Mouse (Mus musculus): ENCODE results near the gene Nfkb1.
A peak's percentile ranks its signal among the peaks of the same experiment; 100 is the strongest.

Gene Nfkb1

GRCm38 (mm10) chr3:135667084-135667483, 24.3 kb downstream of the Nfkb1 start:
- no peak for DNase-seq

GRCm38 (mm10) chr3:135665777-135666259, 25.5 kb downstream of the Nfkb1 start:
- DNase-seq, result no peak

- no peak for DNase-seq
Observed at GRCm38 (mm10) chr3:135662139-135662864, 29.0 kb downstream of the Nfkb1 start.

GRCm38 (mm10) chr3:135661707-135662106, 29.6 kb downstream of the Nfkb1 start:
- DNase-seq, result no peak

- no peak for DNase-seq
Observed at GRCm38 (mm10) chr3:135658540-135659097, 32.7 kb downstream of the Nfkb1 start.

- DNase-seq, result no peak
Observed at GRCm38 (mm10) chr3:135656156-135656555, 35.2 kb downstream of the Nfkb1 start.

- DNase-seq, result no peak
Observed at GRCm38 (mm10) chr3:135650773-135651555, 40.4 kb downstream of the Nfkb1 start.

GRCm38 (mm10) chr3:135649809-135650208, 41.5 kb downstream of the Nfkb1 start:
- DNase-seq, result no peak

GRCm38 (mm10) chr3:135648501-135648900, 42.8 kb downstream of the Nfkb1 start:
- no peak for DNase-seq

GRCm38 (mm10) chr3:135646622-135647021, 44.7 kb downstream of the Nfkb1 start:
- DNase-seq, result no peak

- no peak for DNase-seq
Observed at GRCm38 (mm10) chr3:135644971-135645370, 46.4 kb downstream of the Nfkb1 start.

- no peak for DNase-seq
Observed at GRCm38 (mm10) chr3:135641623-135641915, 49.8 kb downstream of the Nfkb1 start.

GRCm38 (mm10) chr3:135640856-135641622, 50.3 kb downstream of the Nfkb1 start:
- DNase-seq, result no peak

- no peak for DNase-seq
Observed at GRCm38 (mm10) chr3:135640203-135640602, 51.1 kb downstream of the Nfkb1 start.

- DNase-seq, result no peak
Observed at GRCm38 (mm10) chr3:135637592-135637991, 53.8 kb downstream of the Nfkb1 start.

- peak in 1 of 2 experiments; percentile 22 for DNase-seq
Observed at GRCm38 (mm10) chr3:135636454-135636853, 54.9 kb downstream of the Nfkb1 start.

- DNase-seq, result no peak
Observed at GRCm38 (mm10) chr3:135635646-135636434, 55.5 kb downstream of the Nfkb1 start.

GRCm38 (mm10) chr3:135635030-135635429, 56.3 kb downstream of the Nfkb1 start:
- no peak for DNase-seq

- DNase-seq, result no peak
Observed at GRCm38 (mm10) chr3:135634275-135634674, 57.1 kb downstream of the Nfkb1 start.

GRCm38 (mm10) chr3:135631856-135632255, 59.5 kb downstream of the Nfkb1 start:
- no peak for DNase-seq

- DNase-seq, result no peak
Observed at GRCm38 (mm10) chr3:135631096-135631457, 60.3 kb downstream of the Nfkb1 start.

GRCm38 (mm10) chr3:135630430-135631095, 60.8 kb downstream of the Nfkb1 start:
- no peak for DNase-seq
